ENCODE assay signal across 8 mouse cellular contexts in genomic region chr2:73431959-73432396, GRCm38 (mm10). TPM values are rescaled to one million over a fixed set of nuclear protein-coding genes. Genes with fewer than 3 reads are reported as not detected.
DNase-seq lines count a peak whose midpoint lies in the region; ATAC-seq lines count a peak whose summit lies in the region.

No protein-coding gene starts in this region.

- no peak overlapping the region for H3K4me3 ChIP-seq in hindbrain, embryonic 12.5 days
- H3K4me3 ChIP-seq in midbrain, embryonic 13.5 days (replicated peaks) = peak overlapping the region; percentile 20; the same call in 1 of the 2 replicates

- peak overlapping the region; percentile 42 for H3K4me2 ChIP-seq in hindbrain, embryonic 12.5 days (replicated peaks)
- peak overlapping the region; percentile 45 for H3K4me2 ChIP-seq in midbrain, embryonic 13.5 days (replicated peaks)

- ATAC-seq in hindbrain, embryonic 12.5 days (ENCODE audit: low FRiP score) = no peak
- peak; percentile 58 for ATAC-seq in midbrain, embryonic 13.5 days

- H3K9me3 ChIP-seq in hindbrain, embryonic 12.5 days (replicated peaks) = no peaks in the 10 kb centered on the region
- no peaks in the 10 kb centered on the region for H3K9me3 ChIP-seq in midbrain, embryonic 13.5 days

- peaks cover 5% of the 10 kb centered on the region; the same call in 1 of the 2 replicates for H3K4me1 ChIP-seq in hindbrain, embryonic 12.5 days
- peaks cover 7% of the 10 kb centered on the region for H3K4me1 ChIP-seq in midbrain, embryonic 13.5 days (replicated peaks)

- H3K36me3 ChIP-seq in hindbrain, embryonic 12.5 days = peaks cover 10% of the 10 kb centered on the region; the same call in 1 of the 2 replicates
- H3K36me3 ChIP-seq in midbrain, embryonic 13.5 days = peaks cover 3% of the 10 kb centered on the region; the same call in 1 of the 2 replicates

- DNase-seq in kidney, postnatal 10 days = peak; percentile 47
- no peak for DNase-seq in kidney, adult 8-10 months
- peak; percentile 56 for DNase-seq in embryo, embryonic 11 days
- no peak for DNase-seq in layer of hippocampus, postnatal 14 days (ENCODE audit: low spot score in 2 of 2)
- no peak for DNase-seq in layer of hippocampus, adult 9-11 months
- no peak for DNase-seq in spleen, postnatal 10 days (ENCODE audit: low spot score in 2 of 2)

- H3K27me3 ChIP-seq in hindbrain, embryonic 12.5 days = no peaks in the 10 kb centered on the region
- H3K27me3 ChIP-seq in midbrain, embryonic 13.5 days = no peaks in the 10 kb centered on the region

- WGBS in hindbrain, embryonic 12.5 days = 29% methylated on average over 14 of the region's 14 CpGs
- WGBS in midbrain, embryonic 13.5 days = 28% methylated on average over 14 of the region's 14 CpGs

- peak overlapping the region; percentile 55; the same call in 1 of the 2 replicates for H3K27ac ChIP-seq in hindbrain, embryonic 12.5 days
- peak overlapping the region; percentile 66 for H3K27ac ChIP-seq in midbrain, embryonic 13.5 days

- no peak overlapping the region for H3K9ac ChIP-seq in hindbrain, embryonic 12.5 days
- peak overlapping the region; percentile 34; the same call in 1 of the 2 replicates for H3K9ac ChIP-seq in midbrain, embryonic 13.5 days (replicated peaks)

RNA-seq across cellular contexts. Expression of gene Gpr155, which starts 45.6 kb away (rescaled TPM):
- 9.2 and 10.0 TPM in 2 replicates for polyA plus RNA-seq in hindbrain, embryonic 12.5 days (2016; fragmentation: Nextera tagmentation; extraction: Ambion mirVana)
- polyA plus RNA-seq in midbrain, embryonic 13.5 days (2015; fragmentation: Nextera tagmentation; extraction: Ambion mirVana) = 9.7 and 10.2 TPM in 2 replicates
- 10 to 100 TPM; 51.4 to 55.3 TPM for total RNA-seq in layer of hippocampus, postnatal 14 days (2021)

Comparison
In these comparisons a context has a peak if more than half of its experiments do, and no peak if none do; other contexts are left out.
1. DNase-seq: peak in kidney, postnatal 10 days (single experiment) and embryo, embryonic 11 days (single experiment); none in kidney, adult 8-10 months (0 of 2), layer of hippocampus, postnatal 14 days (0 of 2), layer of hippocampus, adult 9-11 months (single experiment) and spleen, postnatal 10 days (0 of 2).